Mouse (Mus musculus) CH12.LX (cell line): ENCODE data around the gene Ell3. TPM values are rescaled to one million over a fixed set of nuclear protein-coding genes. Genes with fewer than 3 reads are reported as not detected.

Source experiments
- DNase-seq: peaks from one replicate; pipeline ENCODE4 v3.0.0-alpha.2; 2013; ENCODE audit errors: extremely low read depth
- H3K27ac ChIP-seq: 2 replicates; pipeline ENCODE4 v1.5.1; 2012; ENCODE audit warnings: low read depth, mild to moderate bottlenecking, control low read depth, moderate library complexity; ENCODE audit not compliant: insufficient read depth
- H3K27me3 ChIP-seq: replicated peaks from 2 replicates; pipeline ENCODE3; 2012; ENCODE audit warnings: inconsistent platforms
- H3K36me3 ChIP-seq, 2 experiments: replicated peaks in 1 of 2; 2 replicates each; pipeline versions ENCODE3 to v1.6.1; 2012; ENCODE audit warnings: inconsistent platforms in 1 of 2, low read length in 1 of 2, mild to moderate bottlenecking in 1 of 2, mixed read lengths in 1 of 2, moderate library complexity in 1 of 2; ENCODE audit not compliant: control insufficient read depth in 1 of 2, insufficient read depth in 1 of 2
- H3K4me1 ChIP-seq, 2 experiments: 2 replicates each; pipeline ENCODE4 v1.6.1; 2012; ENCODE audit warnings: inconsistent platforms in 1 of 2, moderate library complexity in 1 of 2; ENCODE audit not compliant: insufficient read depth in 2 of 2, control insufficient read depth in 1 of 2
- H3K4me2 ChIP-seq: 2 replicates; pipeline ENCODE4 v1.6.1; 2012; ENCODE audit warnings: low read depth, mild to moderate bottlenecking, control low read depth; ENCODE audit not compliant: poor library complexity, insufficient read depth, severe bottlenecking
- H3K4me3 ChIP-seq, 3 experiments: fragments of 150-350 bp in 1 of 3; sonication (generic) in 1 of 3; replicated peaks in 1 of 3; 2 replicates each; pipeline versions ENCODE3 to v1.5.1; 2011 to 2012; ENCODE audit warnings: low read depth in 2 of 3, low read length in 2 of 3, mild to moderate bottlenecking in 2 of 3, moderate library complexity in 2 of 3, control low read depth in 1 of 3, improper control_type of control experiment in 1 of 3, inconsistent platforms in 1 of 3, mixed read lengths in 1 of 3; ENCODE audit not compliant: poor library complexity in 1 of 3
- H3K79me2 ChIP-seq: replicated peaks from 2 replicates; pipeline ENCODE4 v1.6.1; 2012; ENCODE audit warnings: mild to moderate bottlenecking, moderate library complexity; ENCODE audit not compliant: control insufficient read depth, poor library complexity, insufficient read depth, severe bottlenecking; ENCODE audit errors: extremely low read depth
- H3K9ac ChIP-seq: 2 replicates; pipeline ENCODE4 v1.6.1; 2012; ENCODE audit warnings: low read depth, mild to moderate bottlenecking, control low read depth, moderate library complexity; ENCODE audit not compliant: insufficient read depth
- H3K9me3 ChIP-seq: replicated peaks from 2 replicates; pipeline ENCODE3; 2012; ENCODE audit warnings: low read length, inconsistent platforms, mixed read lengths
- CHD2 ChIP-seq: IDR thresholded peaks from 2 replicates; pipeline ENCODE4 v1.6.1; 2011; ENCODE audit warnings: low read length, improper control_type of control experiment
- CTCF ChIP-seq, 2 experiments: IDR thresholded peaks in 1 of 2; conservative IDR thresholded peaks in 1 of 2; 2 replicates each; pipeline ENCODE4 v1.5.1; 2011 to 2012; ENCODE audit warnings: low read depth in 2 of 2, low read length in 2 of 2, improper control_type of control experiment in 1 of 2, inconsistent platforms in 1 of 2, mild to moderate bottlenecking in 1 of 2, moderate library complexity in 1 of 2
- ETS1 ChIP-seq: conservative IDR thresholded peaks from 2 replicates; pipeline ENCODE4 v1.6.1; 2012; ENCODE audit warnings: low read depth, mild to moderate bottlenecking, inconsistent platforms, low read length, improper control_type of control experiment, moderate library complexity
- HCFC1 ChIP-seq: IDR thresholded peaks from 2 replicates; pipeline ENCODE4 v1.6.1; 2012; ENCODE audit warnings: low read depth, mild to moderate bottlenecking, inconsistent platforms, low read length, improper control_type of control experiment
- JUN ChIP-seq: IDR thresholded peaks from 2 replicates; pipeline ENCODE4 v1.6.1; 2011; ENCODE audit warnings: low read depth, mild to moderate bottlenecking, low read length, improper control_type of control experiment, moderate library complexity; ENCODE audit not compliant: insufficient read depth
- MAFK ChIP-seq: IDR thresholded peaks from 2 replicates; pipeline ENCODE4 v1.6.1; 2011; ENCODE audit warnings: low read length, improper control_type of control experiment; ENCODE audit not compliant: insufficient replicate concordance
- MAZ ChIP-seq: IDR thresholded peaks from 2 replicates; pipeline ENCODE4 v1.6.1; 2012; ENCODE audit warnings: low read depth, mild to moderate bottlenecking, inconsistent platforms, low read length, improper control_type of control experiment, moderate library complexity
- MEF2A ChIP-seq: IDR thresholded peaks from 2 replicates; pipeline ENCODE4 v1.6.1; 2014; ENCODE audit warnings: low read depth, mild to moderate bottlenecking, inconsistent platforms, low read length, improper control_type of control experiment, borderline replicate concordance
- MYC ChIP-seq: IDR thresholded peaks from 2 replicates; pipeline ENCODE4 v1.6.1; 2011; ENCODE audit warnings: low read depth, mild to moderate bottlenecking, improper control_type of control experiment, low read length
- NELFE ChIP-seq: IDR thresholded peaks from 2 replicates; pipeline ENCODE4 v1.6.1; 2011; ENCODE audit warnings: low read depth, low read length, improper control_type of control experiment
- NRF1 ChIP-seq: IDR thresholded peaks from 2 replicates; pipeline ENCODE4 v1.6.1; 2014; ENCODE audit warnings: low read depth, mild to moderate bottlenecking, inconsistent platforms, low read length, improper control_type of control experiment, moderate library complexity
- POLR2A ChIP-seq: IDR thresholded peaks from 2 replicates; pipeline ENCODE4 v1.6.1; 2011; ENCODE audit warnings: low read depth, mild to moderate bottlenecking, improper control_type of control experiment, low read length
- RAD21 ChIP-seq: IDR thresholded peaks from 2 replicates; pipeline ENCODE4 v1.6.1; 2011; ENCODE audit warnings: low read depth, mild to moderate bottlenecking, low read length, improper control_type of control experiment, moderate library complexity
- SIN3A ChIP-seq: IDR thresholded peaks from 2 replicates; pipeline ENCODE4 v1.6.1; 2012; ENCODE audit warnings: low read length, improper control_type of control experiment, inconsistent platforms
- TBP ChIP-seq: conservative IDR thresholded peaks from 2 replicates; pipeline ENCODE4 v1.6.1; 2011; ENCODE audit warnings: low read depth, low read length, improper control_type of control experiment
- USF1 ChIP-seq: IDR thresholded peaks from 2 replicates; pipeline ENCODE4 v1.6.1; 2014; ENCODE audit warnings: low read depth, mild to moderate bottlenecking, inconsistent platforms, low read length, improper control_type of control experiment
- USF2 ChIP-seq: conservative IDR thresholded peaks from 2 replicates; pipeline ENCODE4 v1.6.1; 2011; ENCODE audit warnings: low read depth, low read length, improper control_type of control experiment
- ZKSCAN1 ChIP-seq: IDR thresholded peaks from 2 replicates; pipeline ENCODE4 v1.6.1; 2012; ENCODE audit warnings: low read depth, inconsistent platforms, low read length, improper control_type of control experiment, borderline replicate concordance
- ZMIZ1 ChIP-seq: IDR thresholded peaks from 2 replicates; pipeline ENCODE4 v1.6.1; 2012; ENCODE audit warnings: low read depth, mild to moderate bottlenecking, inconsistent platforms, low read length, improper control_type of control experiment
- dilution Hi-C: fragments of 300-500 bp; cut with MboI; formaldehyde crosslinking; loops from 2 replicates; pipeline ENCODE4 v1.14.3; 2020; ENCODE audit warnings: low sequenced_read_pairs; ENCODE audit not compliant: extremely low pct_unique_long_range_greater_than_20kb, extremely low pct_ligation_motif_present
- in situ Hi-C: fragments of 300-500 bp; cut with MboI; formaldehyde crosslinking; loops from 3 replicates; pipeline ENCODE4 v1.14.3; 2019; ENCODE audit warnings: low sequenced_read_pairs, low pct_ligation_motif_present, low pct_unique_long_range_greater_than_20kb, mixed read lengths
- polyA plus RNA-seq: library from polyadenylated mRNA; unstranded; fragments of >175 nt; gene quantifications from 2 replicates; pipeline ENCODE4 v1.2.1, GENCODE M21; 2012; ENCODE audit warnings: low read depth; ENCODE audit not compliant: insufficient read length
- total RNA-seq, 2 experiments: library from RNA; depleted of rRNA; stranded (reverse); fragments of 300-350 nt in 1 of 2; fragments of >200 nt in 1 of 2; gene quantifications; 2 replicates each; pipeline ENCODE4 v1.2.3; 2012 to 2014

The Ell3 gene
- total and polyA plus RNA-seq, 3 experiments = 0.38 to 2.3 (median 1.0) TPM

DNA sequence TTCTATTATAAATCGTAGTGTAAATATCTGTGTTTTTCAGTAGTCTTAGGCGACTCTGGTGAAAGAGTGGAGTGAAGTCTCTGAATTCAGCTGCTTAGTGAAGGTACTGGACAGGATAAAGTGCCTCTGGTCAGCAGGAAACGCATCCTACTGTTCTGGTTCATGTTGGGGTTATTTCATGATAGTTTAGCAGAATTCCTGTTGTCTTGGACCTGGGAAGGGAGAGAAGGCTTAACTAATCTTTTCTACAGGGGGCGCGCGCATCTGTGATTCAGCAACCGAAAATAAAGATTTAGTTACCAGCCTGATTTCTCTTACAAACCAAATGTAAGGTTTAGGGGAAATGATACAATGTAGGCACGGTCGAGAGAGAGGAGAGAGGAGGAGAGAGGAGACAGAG lies 4.1 kb upstream of the Ell3 start:
- Histone ChIP-seq H3K27me3 (peaks cover 38% of the 10 kb centered on the region), H3K9me3 (no peaks in the 10 kb centered on the region), H3K4me1 (peaks cover 5 to 30% of the 10 kb centered on the region in 2 experiments), H3K4me2 (peak overlapping the region; percentile 99), H3K36me3 (peaks cover 4 to 24% of the 10 kb centered on the region in 2 experiments), H3K4me3 (peak overlapping the region; percentile 54 to 73 (median 58)), H3K9ac (peak overlapping the region; percentile 79; the same call in 1 of the 2 replicates), H3K27ac (no peak overlapping the region), H3K79me2 (peaks cover 7% of the 10 kb centered on the region)
- DNase-seq = no peak
- dilution Hi-C loops (no loop called here), in situ Hi-C loops (no loop called here)
- TF ChIP-seq MAFK (no peak), ZMIZ1 (no peak), ZKSCAN1 (no peak), MYC (no peak), POLR2A (no peak), CHD2 (no peak), JUN (no peak), TBP (no peak), USF1 (no peak), SIN3A (no peak), ETS1 (no peak), MEF2A (0 out of 2 replicates have a peak, but pooled peaks have one; percentile 10), RAD21 (no peak; the same call in 1 of the 2 replicates), CTCF (conservative IDR thresholded peaks at IDR 0.05 in 1 of 2, IDR thresholded peaks at IDR 0.05 in 1 of 2; ENCODE audit: low read depth in 2 of 2, low read length in 2 of 2) (peak in 1 of 2 experiments; percentile 44; a peak in 2 of 4 replicates), USF2 (no peak), NELFE (no peak)

- H3K36me3 ChIP-seq = peaks cover 0 to 12% of the 10 kb centered on the region in 2 experiments
- in situ Hi-C loops = no loop called here
- H3K9me3 ChIP-seq = no peaks in the 10 kb centered on the region
- H3K79me2 ChIP-seq = peaks cover 7% of the 10 kb centered on the region
- H3K27me3 ChIP-seq = peaks cover 38% of the 10 kb centered on the region
- peaks cover 8 to 37% of the 10 kb centered on the region in 2 experiments for H3K4me1 ChIP-seq
- TF ChIP-seq ETS1 (no peak), NRF1 (no peak), HCFC1 (no peak), MAZ (no peak)
- TF ChIP-seq, all 38 proteins: peak for 0
- no peak overlapping the region for H3K9ac ChIP-seq
- DNase-seq = no peak
- H3K4me3 ChIP-seq = no peak overlapping the region
- no peak overlapping the region for H3K4me2 ChIP-seq
- H3K27ac ChIP-seq = no peak overlapping the region
- dilution Hi-C loops = no loop called here
These were observed 2.9 kb upstream of the Ell3 start for GRCm38 (mm10) chr2:121447006-121447405.
